ENCODE assay signal across 10 mouse cellular contexts in genomic region chr3:30080827-30081226, GRCm38 (mm10).
DNase-seq lines count a peak whose midpoint lies in the region; ATAC-seq lines count a peak whose summit lies in the region.
"Had no signal": no experiment of that assay in that cellular context is flagged by ENCODE, and none has a peak within 500 bp of the region (broad histone marks: within the 10 kb centered on the region; RNA-seq: fewer than 3 reads in every experiment).

No protein-coding gene starts in this region.

- no peak overlapping the region for H3K4me2 ChIP-seq in kidney, embryonic 14.5 days (replicated peaks; ENCODE audit: low read depth, low read length)
- H3K4me2 ChIP-seq in limb, embryonic 13.5 days (replicated peaks), result no peak overlapping the region
- H3K4me2 ChIP-seq: intestine, embryonic 15.5 days had no signal

- DNase-seq in cerebellum, postnatal 10 days, result peak; percentile 84 to 89
- DNase-seq in kidney, adult 8-10 months, result no peak
- DNase-seq in lung, postnatal 10 days, result peak; percentile 12
- no peak for DNase-seq in lung, postnatal 25 days (ENCODE audit: low spot score)
- no peak for DNase-seq in testis, postnatal 14 days (ENCODE audit: low spot score)

- no peaks in the 10 kb centered on the region for H3K9me3 ChIP-seq in kidney, embryonic 14.5 days (ENCODE audit: control insufficient read depth, low read length)
- H3K9me3 ChIP-seq in limb, embryonic 13.5 days, result no peaks in the 10 kb centered on the region
- H3K9me3 ChIP-seq: intestine, embryonic 15.5 days had no signal

- no peak overlapping the region for H3K4me3 ChIP-seq in kidney, embryonic 14.5 days (ENCODE audit: low read length)
- no peak overlapping the region for H3K4me3 ChIP-seq in limb, embryonic 13.5 days
- H3K4me3 ChIP-seq: intestine, embryonic 15.5 days had no signal

- H3K36me3 ChIP-seq in kidney, embryonic 14.5 days (ENCODE audit: control insufficient read depth, insufficient read depth, low read length), result no peaks in the 10 kb centered on the region
- no peaks in the 10 kb centered on the region for H3K36me3 ChIP-seq in limb, embryonic 13.5 days
- H3K36me3 ChIP-seq: intestine, embryonic 15.5 days had no signal

- no peak for ATAC-seq in cerebellum, adult (ENCODE audit: insufficient number of reproducible peaks, low FRiP score, low TSS enrichment)
- peak; percentile 62 for ATAC-seq in kidney, embryonic 14.5 days (ENCODE audit: low FRiP score, low TSS enrichment)
- no peak for ATAC-seq in limb, embryonic 13.5 days (ENCODE audit: low FRiP score, low read depth)
- ATAC-seq: intestine, embryonic 15.5 days; midbrain, embryonic 16.5 days had no signal

- H3K27me3 ChIP-seq in kidney, embryonic 14.5 days (ENCODE audit: control insufficient read depth, insufficient read depth, low read length), result no peaks in the 10 kb centered on the region
- no peaks in the 10 kb centered on the region for H3K27me3 ChIP-seq in limb, embryonic 13.5 days
- H3K27me3 ChIP-seq: intestine, embryonic 15.5 days had no signal

- WGBS in kidney, embryonic 14.5 days, result 45% methylated on average over 7 of the region's 7 CpGs
- WGBS in limb, embryonic 13.5 days, result 62% methylated on average over 7 of the region's 7 CpGs

- H3K27ac ChIP-seq in kidney, embryonic 14.5 days (ENCODE audit: low read depth, low read length), result peak overlapping the region; percentile 8; the same call in 1 of the 2 replicates
- peak overlapping the region; percentile 7; the same call in 1 of the 2 replicates for H3K27ac ChIP-seq in limb, embryonic 13.5 days
- H3K27ac ChIP-seq: intestine, embryonic 15.5 days had no signal

- no peak overlapping the region for H3K9ac ChIP-seq in kidney, embryonic 14.5 days (ENCODE audit: low read depth, low read length)
- no peak overlapping the region for H3K9ac ChIP-seq in limb, embryonic 13.5 days
- H3K9ac ChIP-seq: intestine, embryonic 15.5 days had no signal

- peaks cover 4% of the 10 kb centered on the region; the same call in 1 of the 2 replicates for H3K4me1 ChIP-seq in kidney, embryonic 14.5 days (ENCODE audit: control insufficient read depth, insufficient read depth, low read length)
- H3K4me1 ChIP-seq in limb, embryonic 13.5 days, result peaks cover 32% of the 10 kb centered on the region
- H3K4me1 ChIP-seq: intestine, embryonic 15.5 days had no signal

Comparison
In these comparisons a context has a peak if more than half of its experiments do, and no peak if none do; other contexts are left out.
1. DNase-seq: peak in cerebellum, postnatal 10 days (2 of 2) and lung, postnatal 10 days (single experiment); none in kidney, adult 8-10 months (0 of 2), lung, postnatal 25 days (single experiment) and testis, postnatal 14 days (single experiment).